Mouse (Mus musculus) urinary bladder, adult 18-20 months (tissue): ENCODE results near the gene Alox12.

Experiments used
- DNase-seq, 2 experiments: peaks; one replicate each; pipeline ENCODE4 v3.0.0; 2022; ENCODE audit warnings: low spot score in 2 of 2, mixed read lengths in 2 of 2

The Alox12 gene

GRCm38 (mm10) chr11:70220731-70221602, 34.2 kb downstream of the Alox12 start, which contains the start of gene Slc16a13:
TSS of gene Slc16a13 (minus strand) at chr11:70221064.
- DNase-seq, result peak; percentile 69 to 91

- DNase-seq, result no peak
Observed at GRCm38 (mm10) chr11:70220323-70220722, 34.8 kb downstream of the Alox12 start.

- DNase-seq, result no peak
Observed at GRCm38 (mm10) chr11:70219873-70220272, 35.3 kb downstream of the Alox12 start.

- no peak for DNase-seq
Observed at GRCm38 (mm10) chr11:70218741-70219470, 36.2 kb downstream of the Alox12 start.

- no peak for DNase-seq
Observed at GRCm38 (mm10) chr11:70218039-70218438, 37.1 kb downstream of the Alox12 start.

- no peak for DNase-seq
Observed at GRCm38 (mm10) chr11:70216103-70216502, 39.0 kb downstream of the Alox12 start.

- no peak for DNase-seq
Observed at GRCm38 (mm10) chr11:70215301-70215700, 39.9 kb downstream of the Alox12 start.

GRCm38 (mm10) chr11:70214856-70215209, 40.3 kb downstream of the Alox12 start:
- DNase-seq, result no peak

- no peak for DNase-seq
Observed at GRCm38 (mm10) chr11:70214191-70214855, 40.8 kb downstream of the Alox12 start.

GRCm38 (mm10) chr11:70213736-70214135, 41.4 kb downstream of the Alox12 start:
- no peak for DNase-seq

- DNase-seq, result peak; percentile 64 to 66
Observed at GRCm38 (mm10) chr11:70212896-70213295, 42.3 kb downstream of the Alox12 start.

GRCm38 (mm10) chr11:70212423-70212822, 42.7 kb downstream of the Alox12 start, which contains the start of gene Slc16a11:
TSS of gene Slc16a11 (plus strand) at chr11:70212752.
- no peak for DNase-seq

- DNase-seq, result no peak
Observed at GRCm38 (mm10) chr11:70211972-70212371, 43.2 kb downstream of the Alox12 start.

GRCm38 (mm10) chr11:70210681-70211080, 44.5 kb downstream of the Alox12 start:
- no peak for DNase-seq

GRCm38 (mm10) chr11:70208778-70209388, 46.3 kb downstream of the Alox12 start:
- DNase-seq, result no peak

- no peak for DNase-seq
Observed at GRCm38 (mm10) chr11:70207283-70207682, 47.9 kb downstream of the Alox12 start.

GRCm38 (mm10) chr11:70206801-70207200, 48.4 kb downstream of the Alox12 start:
- DNase-seq, result no peak

- DNase-seq, result peak; percentile 76 to 78
Observed at GRCm38 (mm10) chr11:70201691-70202090, 53.5 kb downstream of the Alox12 start.

GRCm38 (mm10) chr11:70200036-70200608, 55.0 kb downstream of the Alox12 start:
- DNase-seq, result no peak

- DNase-seq, result no peak
Observed at GRCm38 (mm10) chr11:70199107-70199506, 56.0 kb downstream of the Alox12 start.

GRCm38 (mm10) chr11:70198332-70198731, 56.8 kb downstream of the Alox12 start:
- DNase-seq, result no peak
